9 mouse cellular contexts compared by ENCODE assay signal in the genomic region with DNA sequence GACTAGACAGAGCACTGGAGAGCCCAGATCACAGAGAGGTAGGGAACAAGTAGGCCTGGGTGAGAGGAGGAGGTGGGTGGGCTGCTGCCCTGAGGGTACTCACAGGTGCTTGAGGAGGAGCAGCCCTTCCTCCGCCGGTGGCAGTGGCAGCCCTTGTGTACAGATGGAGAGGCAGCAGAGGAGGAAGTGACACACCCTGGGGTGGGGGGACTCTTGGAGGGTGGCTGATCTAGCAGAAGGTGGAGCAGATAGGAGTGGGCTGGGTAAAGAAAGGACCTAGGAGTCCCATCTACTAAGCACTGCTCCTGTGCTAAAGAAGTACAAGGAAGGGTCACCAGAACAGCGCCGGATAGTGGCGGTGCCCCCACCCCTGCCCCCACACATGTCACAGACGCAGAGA. TPM values are rescaled to one million over a fixed set of nuclear protein-coding genes. Genes with fewer than 3 reads are reported as not detected.
DNase-seq lines count a peak whose midpoint lies in the region; ATAC-seq and TF ChIP-seq lines count a peak whose summit lies in the region.
"Had no signal": no experiment of that assay in that cellular context is flagged by ENCODE, and none has a peak within 500 bp of the region (broad histone marks: within the 10 kb centered on the region; RNA-seq: fewer than 3 reads in every experiment).

A gene (minus strand): TSS at position 197 of the 400 bp plus-strand sequence.

- 44% methylated on average over 6 of the region's 6 CpGs for WGBS in intestine, embryonic 16.5 days
- 64% methylated on average over 6 of the region's 6 CpGs for WGBS in forebrain, embryonic 15.5 days
- WGBS in midbrain, embryonic 11.5 days: 58% methylated on average over 6 of the region's 6 CpGs

- H3K4me3 ChIP-seq in ES-Bruce4 (ENCODE audit: low read depth, low read length): peak within 1 kb of the TSS; percentile 5
- H3K4me3 ChIP-seq in intestine, embryonic 16.5 days (ENCODE audit: low read length): no peak within 1 kb of the TSS
- no peak within 1 kb of the TSS for H3K4me3 ChIP-seq in forebrain, embryonic 15.5 days
- H3K4me3 ChIP-seq in midbrain, embryonic 11.5 days (ENCODE audit: low read depth, low read length): no peak within 1 kb of the TSS

- TF ChIP-seq CTCF in ES-Bruce4 (IDR thresholded peaks at IDR 0.05; ENCODE audit: low read depth, low read length): no peak

- H3K9me3 ChIP-seq in ES-Bruce4 (replicated peaks; ENCODE audit: control insufficient read depth, insufficient read depth, low read length, poor library complexity, severe bottlenecking): no peaks in the 10 kb centered on the region
- H3K9me3 ChIP-seq in intestine, embryonic 16.5 days (ENCODE audit: control insufficient read depth, low read length): no peaks in the 10 kb centered on the region
- H3K9me3 ChIP-seq in forebrain, embryonic 15.5 days: no peaks in the 10 kb centered on the region
- no peaks in the 10 kb centered on the region for H3K9me3 ChIP-seq in midbrain, embryonic 11.5 days (ENCODE audit: control insufficient read depth, low read length)

- peak; percentile 32 for DNase-seq in A20 (ENCODE audit: low read depth, low spot score)
- no peak for DNase-seq in frontal cortex, postnatal 14 days (ENCODE audit: low spot score in 2 of 2)
- no peak for DNase-seq in urinary bladder, postnatal 4 days (ENCODE audit: low spot score in 2 of 2)
- DNase-seq in midbrain, embryonic 11.5 days (ENCODE audit: low spot score, missing footprints): no peak
- DNase-seq: heart, postnatal 4 days had no signal

- H3K4me1 ChIP-seq in ES-Bruce4 (ENCODE audit: control insufficient read depth, insufficient read depth, low read length): peaks cover 11% of the 10 kb centered on the region
- peaks cover 21% of the 10 kb centered on the region for H3K4me1 ChIP-seq in intestine, embryonic 16.5 days (ENCODE audit: control insufficient read depth, insufficient read depth, low read length)
- peaks cover 4% of the 10 kb centered on the region; the same call in 1 of the 2 replicates for H3K4me1 ChIP-seq in forebrain, embryonic 15.5 days
- peaks cover 13% of the 10 kb centered on the region for H3K4me1 ChIP-seq in midbrain, embryonic 11.5 days (ENCODE audit: control insufficient read depth, insufficient read depth, low read length)

- 0 out of 2 replicates have a peak within 1 kb of the TSS, but pooled peaks have one; percentile 3 for H3K9ac ChIP-seq in ES-Bruce4 (ENCODE audit: low read depth, poor library complexity, severe bottlenecking)
- H3K9ac ChIP-seq in intestine, embryonic 16.5 days (ENCODE audit: low read depth, low read length): no peak within 1 kb of the TSS
- no peak within 1 kb of the TSS for H3K9ac ChIP-seq in forebrain, embryonic 15.5 days (replicated peaks)
- H3K9ac ChIP-seq in midbrain, embryonic 11.5 days (ENCODE audit: low read length): no peak within 1 kb of the TSS

- peak within 1 kb of the TSS; percentile 44; the same call in 1 of the 2 replicates for H3K27ac ChIP-seq in ES-Bruce4 (ENCODE audit: insufficient read depth, low read length)
- no peak within 1 kb of the TSS for H3K27ac ChIP-seq in intestine, embryonic 16.5 days (ENCODE audit: low read length)
- no peak within 1 kb of the TSS for H3K27ac ChIP-seq in forebrain, embryonic 15.5 days (replicated peaks)
- H3K27ac ChIP-seq in midbrain, embryonic 11.5 days (ENCODE audit: low read depth, low read length): no peak within 1 kb of the TSS

- no peak for TF ChIP-seq POLR2A in ES-Bruce4 (IDR thresholded peaks at IDR 0.05; ENCODE audit: insufficient read depth, low read length)

- H3K36me3 ChIP-seq in ES-Bruce4 (ENCODE audit: control insufficient read depth, insufficient read depth, low read length, poor library complexity, severe bottlenecking): no peaks in the 10 kb centered on the region
- H3K36me3 ChIP-seq in intestine, embryonic 16.5 days (ENCODE audit: control insufficient read depth, insufficient read depth, low read length): no peaks in the 10 kb centered on the region
- no peaks in the 10 kb centered on the region for H3K36me3 ChIP-seq in forebrain, embryonic 15.5 days
- H3K36me3 ChIP-seq in midbrain, embryonic 11.5 days (ENCODE audit: control insufficient read depth, insufficient read depth, low read length): no peaks in the 10 kb centered on the region

- TF ChIP-seq EP300 in ES-Bruce4 (IDR thresholded peaks at IDR 0.05; ENCODE audit: insufficient read depth, low read depth, low read length): peak; percentile 96

- peak within 1 kb of the TSS; percentile 15 for H3K4me2 ChIP-seq in intestine, embryonic 16.5 days (ENCODE audit: low read depth, low read length)
- H3K4me2 ChIP-seq in forebrain, embryonic 15.5 days (replicated peaks): no peak within 1 kb of the TSS
- no peak within 1 kb of the TSS for H3K4me2 ChIP-seq in midbrain, embryonic 11.5 days

- H3K27me3 ChIP-seq in ES-Bruce4 (ENCODE audit: control insufficient read depth, insufficient read depth, low read length, poor library complexity, severe bottlenecking): no peaks in the 10 kb centered on the region
- H3K27me3 ChIP-seq in intestine, embryonic 16.5 days (replicated peaks; ENCODE audit: control insufficient read depth, insufficient read depth, low read length): no peaks in the 10 kb centered on the region
- no peaks in the 10 kb centered on the region for H3K27me3 ChIP-seq in forebrain, embryonic 15.5 days
- no peaks in the 10 kb centered on the region for H3K27me3 ChIP-seq in midbrain, embryonic 11.5 days (ENCODE audit: control insufficient read depth, insufficient read depth, low read length)

- ATAC-seq in intestine, embryonic 16.5 days: peak; percentile 24
- ATAC-seq in megakaryocyte progenitor cell, adult 5-6 weeks (replicated peaks; ENCODE audit: poor library complexity): peak; percentile 82
- no peak for ATAC-seq in forebrain, embryonic 15.5 days (replicated peaks)
- no peak for ATAC-seq in midbrain, embryonic 11.5 days (ENCODE audit: low FRiP score)

RNA-seq across cellular contexts. Expression of the gene that starts here (rescaled TPM):
- 3.1 and 9.7 TPM in 2 replicates for polyA plus RNA-seq in ES-Bruce4 (2011; ENCODE audit: insufficient read depth, insufficient read length, low read depth, missing spikeins)
- 9.5 and 10.3 TPM in 2 replicates for polyA plus RNA-seq in intestine, embryonic 16.5 days (2015; fragmentation: Nextera tagmentation; extraction: Ambion mirVana)
- total RNA-seq in megakaryocyte progenitor cell, adult 5-6 weeks (2015): 26.6 and 29.2 TPM in 2 replicates
- 36.7 and 44.6 TPM in 2 replicates for total RNA-seq in megakaryocyte progenitor cell, adult 5-6 weeks (2017)
- polyA plus RNA-seq in forebrain, embryonic 15.5 days (2015; fragmentation: Nextera tagmentation; extraction: Ambion mirVana): 0.33 and 0.99 TPM in 2 replicates
- polyA plus RNA-seq in midbrain, embryonic 11.5 days (2014; fragmentation: Nextera tagmentation; extraction: Ambion mirVana): 0.15 and 0.55 TPM in 2 replicates

Comparison
In these comparisons a context has a peak if more than half of its experiments do, and no peak if none do; other contexts are left out.
1. ATAC-seq: peak in intestine, embryonic 16.5 days (single experiment) and megakaryocyte progenitor cell, adult 5-6 weeks (single experiment); none in forebrain, embryonic 15.5 days (single experiment) and midbrain, embryonic 11.5 days (single experiment).